Mouse (Mus musculus) ES-E14 (cell line): ENCODE measurements around the gene Smc5.

Source experiments
- CHD2 ChIP-seq: IDR thresholded peaks from 2 replicates; pipeline ENCODE4 v1.6.1; 2014; ENCODE audit warnings: mild to moderate bottlenecking, low read depth, low read length, inconsistent platforms
- HCFC1 ChIP-seq: IDR thresholded peaks from 2 replicates; pipeline ENCODE4 v1.6.1; 2012; ENCODE audit warnings: low read length, inconsistent platforms, borderline replicate concordance; ENCODE audit not compliant: insufficient read depth
- MAFK ChIP-seq: IDR thresholded peaks from 2 replicates; pipeline ENCODE4 v1.6.1; 2014; ENCODE audit warnings: mild to moderate bottlenecking, low read depth, low read length, inconsistent platforms; ENCODE audit not compliant: insufficient read depth
- ZC3H11A ChIP-seq: IDR thresholded peaks from 2 replicates; pipeline ENCODE4 v1.6.1; 2012; ENCODE audit warnings: low read depth, mild to moderate bottlenecking, inconsistent platforms, low read length, borderline replicate concordance
- ZNF384 ChIP-seq: IDR thresholded peaks from 2 replicates; pipeline ENCODE4 v1.6.1; 2012; ENCODE audit warnings: low read depth, low read length, inconsistent platforms

GRCm38 (mm10) chr19:23306671-23307070 is 33.0 kb upstream of the Smc5 start:
- TF ChIP-seq HCFC1 (no peak), ZNF384 (no peak), ZC3H11A (no peak), MAFK (no peak), CHD2 (no peak)
